Comparison of ENCODE assay signal across 1 mouse cellular context in the genomic region with DNA sequence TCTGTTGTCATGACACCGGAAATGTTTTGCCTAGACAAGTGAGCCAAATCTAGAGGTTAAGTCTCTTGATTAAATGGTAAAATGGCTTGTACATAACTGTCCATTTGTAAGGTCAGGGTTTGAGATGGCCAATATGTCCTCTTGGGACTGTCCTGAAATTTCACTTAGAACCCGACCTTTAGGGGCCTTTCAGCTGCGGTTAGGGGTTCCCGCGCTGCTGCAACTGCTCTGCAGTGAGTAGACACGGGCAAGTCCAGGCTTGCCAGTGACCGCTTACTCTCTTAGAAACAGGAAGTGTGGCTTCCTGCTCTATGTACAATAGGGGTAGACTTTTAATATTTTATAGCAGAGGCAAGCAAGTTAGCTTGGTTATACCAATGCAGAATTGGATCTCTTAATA.
A peak's percentile ranks its signal among the peaks of the same experiment; 100 is the strongest.
TF ChIP-seq lines count a peak whose summit lies in the region.

No protein-coding gene starts in this region.

TF ChIP-seq in CH12.LX, 34 proteins besides CTCF, POLR2A, EP300 and RAD21 (continued from another document):
- TF ChIP-seq USF2 (conservative IDR thresholded peaks at IDR 0.05; ENCODE audit: low read depth, low read length), result no peak
- TF ChIP-seq POLR2AphosphoS2 (IDR thresholded peaks at IDR 0.05; ENCODE audit: low read depth, low read length), result no peak
- TF ChIP-seq ZKSCAN1 (IDR thresholded peaks at IDR 0.05; ENCODE audit: borderline replicate concordance, low read depth, low read length), result no peak
- TF ChIP-seq ZMIZ1 (IDR thresholded peaks at IDR 0.05; ENCODE audit: low read depth, low read length), result 0 out of 2 replicates have a peak, but pooled peaks have one; percentile 19
- TF ChIP-seq ZNF384 (IDR thresholded peaks at IDR 0.05; ENCODE audit: low read depth, low read length), result no peak
- peak; percentile 99 for TF ChIP-seq E2F4 (IDR thresholded peaks at IDR 0.05; ENCODE audit: insufficient replicate concordance, low read depth, low read length)
- TF ChIP-seq MYC (IDR thresholded peaks at IDR 0.05; ENCODE audit: low read depth, low read length), result peak; percentile 76
- TF ChIP-seq KAT2A (IDR thresholded peaks at IDR 0.05; ENCODE audit: insufficient replicate concordance, low read length), result 0 out of 2 replicates have a peak, but pooled peaks have one; percentile 37
- 0 out of 2 replicates have a peak, but pooled peaks have one; percentile 40 for TF ChIP-seq NELFE (IDR thresholded peaks at IDR 0.05; ENCODE audit: low read depth, low read length)
- peak; percentile 74 for TF ChIP-seq MAFK (IDR thresholded peaks at IDR 0.05; ENCODE audit: insufficient replicate concordance, low read length)
- no peak for TF ChIP-seq MXI1 (IDR thresholded peaks at IDR 0.05; ENCODE audit: low read depth, low read length)
- TF ChIP-seq RCOR1 (conservative IDR thresholded peaks at IDR 0.05; ENCODE audit: low read depth, low read length), result peak; percentile 64
- no peak for TF ChIP-seq ZC3H11A (IDR thresholded peaks at IDR 0.05; ENCODE audit: low read depth, low read length)
- TF ChIP-seq HCFC1 (IDR thresholded peaks at IDR 0.05; ENCODE audit: low read depth, low read length), result peak; percentile 54
- TF ChIP-seq SMC3 (IDR thresholded peaks at IDR 0.05; ENCODE audit: low read depth, low read length), result no peak
TF ChIP-seq in CH12.LX: peak in this region for 20.
